Mouse (Mus musculus): ENCODE measurements around the gene Cavin4. TPM values are rescaled to one million over a fixed set of nuclear protein-coding genes. Genes with fewer than 3 reads are reported as not detected.
"Not testable (repeated sequence)": the region's sequence is repeated elsewhere in the genome, so short reads cannot be mapped to it uniquely, and the experiment has no call there.

Gene Cavin4
- polyA plus RNA-seq, 1 experiment, result not detected

GRCm38 (mm10) chr4:48660619-48661575 lies 2.4 kb upstream of the Cavin4 start:
- Histone ChIP-seq H3K4me3 (replicated peaks) (no peak overlapping the region), H3K36me3 (ENCODE audit: control insufficient read depth) (no peaks in the 10 kb centered on the region), H3K27me3 (ENCODE audit: control insufficient read depth) (no peaks in the 10 kb centered on the region)

GRCm38 (mm10) chr4:48664021-48664420 lies 707 bp downstream of the Cavin4 start:
- TF ChIP-seq TAL1 (IDR thresholded peaks at IDR 0.05; ENCODE audit: low read length) (no peak), GATA1 (IDR thresholded peaks at IDR 0.05; ENCODE audit: low read length) (no peak)
- no peaks in the 10 kb centered on the region for H3K9me3 ChIP-seq (ENCODE audit: control insufficient read depth, low read length)
- no peaks in the 10 kb centered on the region for H3K27me3 ChIP-seq (ENCODE audit: control insufficient read depth)
- no peak overlapping the region for H3K4me3 ChIP-seq (replicated peaks)
- H3K4me1 ChIP-seq (ENCODE audit: control insufficient read depth), result no peaks in the 10 kb centered on the region
- H3K36me3 ChIP-seq (ENCODE audit: control insufficient read depth), result no peaks in the 10 kb centered on the region

More at GRCm38 (mm10) chr4:48660619-48661575, 2.4 kb upstream of the Cavin4 start:
- TF ChIP-seq GATA1 (IDR thresholded peaks at IDR 0.05; ENCODE audit: low read length) (no peak), TAL1 (IDR thresholded peaks at IDR 0.05; ENCODE audit: low read length) (no peak)
- Histone ChIP-seq H3K9me3 (ENCODE audit: control insufficient read depth, low read length) (no peaks in the 10 kb centered on the region), H3K4me1 (ENCODE audit: control insufficient read depth) (no peaks in the 10 kb centered on the region)

GRCm38 (mm10) chr4:48667279-48667678 lies 4.0 kb downstream of the Cavin4 start:
- H3K4me1 ChIP-seq (ENCODE audit: control insufficient read depth), result no peaks in the 10 kb centered on the region
- H3K9me3 ChIP-seq (ENCODE audit: control insufficient read depth, low read length), result no peaks in the 10 kb centered on the region
- H3K4me3 ChIP-seq (replicated peaks), result no peak overlapping the region
- no peaks in the 10 kb centered on the region for H3K36me3 ChIP-seq (ENCODE audit: control insufficient read depth)
- no peaks in the 10 kb centered on the region for H3K27me3 ChIP-seq (ENCODE audit: control insufficient read depth)
- TF ChIP-seq TAL1 (IDR thresholded peaks at IDR 0.05; ENCODE audit: low read length), result no peak
- no peak for TF ChIP-seq GATA1 (IDR thresholded peaks at IDR 0.05; ENCODE audit: low read length)

DNA sequence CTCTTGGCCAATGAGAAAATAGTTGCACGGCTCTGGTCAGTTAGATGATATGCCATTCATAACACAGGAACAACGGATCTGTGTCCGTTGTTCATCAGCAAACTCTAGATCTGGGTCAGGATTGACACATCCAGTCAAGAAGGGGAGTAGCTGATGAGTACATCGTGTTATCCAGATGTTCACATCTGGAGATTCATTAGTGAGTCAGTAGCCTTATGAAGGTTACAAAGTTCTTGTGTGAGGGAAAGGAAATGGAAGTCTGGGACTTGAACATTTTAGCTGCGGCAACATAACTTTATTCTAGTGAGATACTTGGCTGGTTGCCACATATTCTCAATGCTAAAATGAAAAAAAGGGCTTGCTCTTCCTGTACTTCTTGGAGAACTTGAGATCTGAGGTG lies 9.6 kb downstream of the Cavin4 start:
- Histone ChIP-seq H3K4me3 (replicated peaks) (no peak overlapping the region), H3K4me1 (ENCODE audit: control insufficient read depth) (no peaks in the 10 kb centered on the region), H3K9me3 (ENCODE audit: control insufficient read depth, low read length) (no peaks in the 10 kb centered on the region), H3K36me3 (ENCODE audit: control insufficient read depth) (no peaks in the 10 kb centered on the region), H3K27me3 (ENCODE audit: control insufficient read depth) (no peaks in the 10 kb centered on the region)
- TF ChIP-seq GATA1 (IDR thresholded peaks at IDR 0.05; ENCODE audit: low read length) (no peak), TAL1 (IDR thresholded peaks at IDR 0.05; ENCODE audit: low read length) (no peak)

DNA sequence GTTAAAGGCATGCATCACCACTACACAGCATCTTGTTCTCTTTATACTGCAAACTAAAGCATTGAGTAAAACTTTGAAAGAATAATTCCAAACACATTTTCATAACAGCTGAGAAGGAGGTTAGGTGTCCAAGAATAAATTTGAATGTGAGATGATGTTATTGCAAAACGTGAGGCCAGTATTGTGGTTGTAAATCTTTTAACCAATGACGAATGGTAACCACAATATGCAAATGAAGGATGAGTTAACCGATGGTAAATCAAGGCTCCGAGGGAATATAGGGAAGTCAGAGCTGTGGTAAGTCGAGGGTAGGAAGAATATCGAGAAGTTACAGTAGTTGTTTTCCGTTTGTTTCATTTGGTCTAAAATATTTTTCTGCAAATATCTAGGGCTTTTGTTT lies 11.1 kb downstream of the Cavin4 start:
- no peak overlapping the region for H3K4me3 ChIP-seq (replicated peaks)
- H3K4me1 ChIP-seq (ENCODE audit: control insufficient read depth), result no peaks in the 10 kb centered on the region
- TF ChIP-seq TAL1 (IDR thresholded peaks at IDR 0.05; ENCODE audit: low read length) (no peak), GATA1 (IDR thresholded peaks at IDR 0.05; ENCODE audit: low read length) (no peak)
- H3K9me3 ChIP-seq (ENCODE audit: control insufficient read depth, low read length), result no peaks in the 10 kb centered on the region
- H3K27me3 ChIP-seq (ENCODE audit: control insufficient read depth), result no peaks in the 10 kb centered on the region
- no peaks in the 10 kb centered on the region for H3K36me3 ChIP-seq (ENCODE audit: control insufficient read depth)

DNA sequence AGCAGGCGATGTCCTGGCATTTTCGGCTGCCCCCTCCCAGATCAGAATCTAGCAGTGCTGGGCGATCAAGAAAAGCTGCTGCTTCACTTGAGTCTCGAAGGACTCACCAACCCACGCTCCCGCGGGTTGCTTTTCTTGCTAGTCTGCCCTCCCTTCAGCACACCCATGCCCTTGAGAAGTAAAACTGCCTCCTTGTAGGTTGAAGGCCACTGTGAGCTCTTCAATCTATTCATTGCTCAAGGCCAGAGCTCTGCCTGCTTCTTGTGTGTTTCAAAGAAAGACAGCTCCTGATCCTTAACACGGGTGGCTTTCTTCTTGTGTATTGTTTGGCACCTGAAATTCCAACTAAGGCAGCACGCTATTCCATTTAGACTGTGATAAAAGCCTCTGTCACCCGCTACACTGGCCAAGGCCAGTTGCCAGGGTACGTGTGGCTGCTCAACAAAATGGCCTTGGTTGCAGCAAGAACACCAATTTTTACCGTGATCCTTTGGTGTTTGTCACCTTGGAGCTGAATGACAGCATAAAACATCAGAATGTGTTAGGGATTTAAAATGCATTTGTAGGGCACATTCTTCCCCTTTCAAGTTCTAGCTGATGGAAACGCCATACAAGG lies 13.4 kb downstream of the Cavin4 start:
- Histone ChIP-seq H3K36me3 (ENCODE audit: control insufficient read depth) (no peaks in the 10 kb centered on the region), H3K9me3 (ENCODE audit: control insufficient read depth, low read length) (no peaks in the 10 kb centered on the region), H3K4me1 (ENCODE audit: control insufficient read depth) (no peaks in the 10 kb centered on the region), H3K4me3 (replicated peaks) (no peak overlapping the region), H3K27me3 (ENCODE audit: control insufficient read depth) (no peaks in the 10 kb centered on the region)
- TF ChIP-seq GATA1 (IDR thresholded peaks at IDR 0.05; ENCODE audit: low read length), result no peak
- TF ChIP-seq TAL1 (IDR thresholded peaks at IDR 0.05; ENCODE audit: low read length), result no peak

DNA sequence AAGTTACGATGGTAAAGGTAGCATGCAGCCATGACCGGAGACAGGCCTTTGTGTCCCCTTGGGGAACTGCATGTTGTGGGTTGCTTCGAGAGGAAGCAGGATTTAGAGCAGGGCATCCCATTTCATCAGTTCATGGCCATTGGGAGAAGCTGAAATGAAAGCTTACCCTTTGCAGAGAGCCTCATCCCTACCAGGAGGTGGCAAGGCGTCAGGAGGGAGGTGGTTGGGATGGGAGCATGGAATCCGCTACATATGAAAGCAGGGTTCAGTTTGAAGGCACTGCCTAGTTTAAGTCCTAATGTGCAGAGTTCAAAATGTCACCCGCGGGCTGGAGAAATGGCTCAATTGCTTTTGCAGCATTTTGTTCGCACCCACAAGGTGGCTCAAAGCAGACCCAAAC lies 14.0 kb downstream of the Cavin4 start:
- no peaks in the 10 kb centered on the region for H3K4me1 ChIP-seq (ENCODE audit: control insufficient read depth)
- H3K9me3 ChIP-seq (ENCODE audit: control insufficient read depth, low read length), result no peaks in the 10 kb centered on the region
- no peak overlapping the region for H3K4me3 ChIP-seq (replicated peaks)
- H3K27me3 ChIP-seq (ENCODE audit: control insufficient read depth), result no peaks in the 10 kb centered on the region
- no peaks in the 10 kb centered on the region for H3K36me3 ChIP-seq (ENCODE audit: control insufficient read depth)
- no peak for TF ChIP-seq TAL1 (IDR thresholded peaks at IDR 0.05; ENCODE audit: low read length)
- no peak for TF ChIP-seq GATA1 (IDR thresholded peaks at IDR 0.05; ENCODE audit: low read length)

- Histone ChIP-seq H3K4me1 (ENCODE audit: control insufficient read depth) (no peaks in the 10 kb centered on the region), H3K9me3 (ENCODE audit: control insufficient read depth, low read length) (no peaks in the 10 kb centered on the region), H3K27me3 (ENCODE audit: control insufficient read depth) (no peaks in the 10 kb centered on the region), H3K36me3 (ENCODE audit: control insufficient read depth) (no peaks in the 10 kb centered on the region), H3K4me3 (replicated peaks) (no peak overlapping the region)
- no peak for TF ChIP-seq TAL1 (IDR thresholded peaks at IDR 0.05; ENCODE audit: low read length)
- no peak for TF ChIP-seq GATA1 (IDR thresholded peaks at IDR 0.05; ENCODE audit: low read length)
These were observed 14.5 kb downstream of the Cavin4 start for GRCm38 (mm10) chr4:48677812-48678211.

GRCm38 (mm10) chr4:48678793-48679192 lies 15.5 kb downstream of the Cavin4 start:
- no peaks in the 10 kb centered on the region for H3K27me3 ChIP-seq (ENCODE audit: control insufficient read depth)
- H3K4me3 ChIP-seq (replicated peaks), result no peak overlapping the region
- no peaks in the 10 kb centered on the region for H3K36me3 ChIP-seq (ENCODE audit: control insufficient read depth)
- H3K4me1 ChIP-seq (ENCODE audit: control insufficient read depth), result no peaks in the 10 kb centered on the region
- TF ChIP-seq TAL1 (IDR thresholded peaks at IDR 0.05; ENCODE audit: low read length) (no peak), GATA1 (IDR thresholded peaks at IDR 0.05; ENCODE audit: low read length) (no peak)
- H3K9me3 ChIP-seq (ENCODE audit: control insufficient read depth, low read length), result no peaks in the 10 kb centered on the region

DNA sequence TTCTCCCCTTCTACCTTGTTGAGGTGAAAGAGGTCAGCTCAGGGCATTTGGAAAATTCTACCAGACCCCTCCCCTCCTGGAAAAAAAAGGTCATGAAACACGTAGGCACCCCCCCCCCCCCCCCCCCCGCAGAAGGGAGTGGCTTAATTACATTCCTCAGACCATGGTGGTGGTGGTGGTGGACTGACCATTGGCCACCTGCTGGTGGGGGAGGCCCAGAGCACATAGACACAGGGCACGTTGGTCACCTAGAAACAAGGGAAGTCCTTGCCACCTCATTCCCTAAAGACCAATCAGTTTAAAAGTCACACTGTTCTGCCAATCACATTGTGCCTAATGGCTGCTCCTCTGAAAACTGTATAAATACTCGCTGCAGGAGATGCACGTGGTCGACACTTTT lies 16.4 kb downstream of the Cavin4 start:
- H3K27me3 ChIP-seq (ENCODE audit: control insufficient read depth); H3K4me3 ChIP-seq (replicated peaks); H3K9me3 ChIP-seq (ENCODE audit: control insufficient read depth, low read length); H3K4me1 ChIP-seq (ENCODE audit: control insufficient read depth); H3K36me3 ChIP-seq (ENCODE audit: control insufficient read depth): not testable (repeated sequence)

Measured in erythroblast, embryonic 14.5 days (primary cell).